Mouse (Mus musculus) CH12.LX (cell line): ENCODE measurements at regions not wholly inside any gene's neighbourhood (a gene's known extent, or its start where the extent isn't known, plus 50 kb on each side); places are given as distances from the start of the nearest gene placed in this dataset.

Experiments used
- CHD2 ChIP-seq: IDR thresholded peaks from 2 replicates; pipeline ENCODE4 v1.6.1; 2011; ENCODE audit warnings: low read length, improper control_type of control experiment
- CTCF ChIP-seq, 2 experiments: IDR thresholded peaks in 1 of 2; conservative IDR thresholded peaks in 1 of 2; 2 replicates each; pipeline ENCODE4 v1.5.1; 2011 to 2012; ENCODE audit warnings: low read depth in 2 of 2, low read length in 2 of 2, improper control_type of control experiment in 1 of 2, inconsistent platforms in 1 of 2, mild to moderate bottlenecking in 1 of 2, moderate library complexity in 1 of 2
- ELF1 ChIP-seq: IDR thresholded peaks from 2 replicates; pipeline ENCODE4 v1.6.1; 2014; ENCODE audit warnings: low read depth, mild to moderate bottlenecking, inconsistent platforms, low read length, improper control_type of control experiment
- ETS1 ChIP-seq: conservative IDR thresholded peaks from 2 replicates; pipeline ENCODE4 v1.6.1; 2012; ENCODE audit warnings: low read depth, mild to moderate bottlenecking, inconsistent platforms, low read length, improper control_type of control experiment, moderate library complexity
- JUND ChIP-seq: conservative IDR thresholded peaks from 2 replicates; pipeline ENCODE4 v1.6.1; 2011; ENCODE audit warnings: low read depth, low read length, improper control_type of control experiment
- MAX ChIP-seq: IDR thresholded peaks from 2 replicates; pipeline ENCODE4 v1.6.1; 2011; ENCODE audit warnings: low read length, improper control_type of control experiment
- MEF2A ChIP-seq: IDR thresholded peaks from 2 replicates; pipeline ENCODE4 v1.6.1; 2014; ENCODE audit warnings: low read depth, mild to moderate bottlenecking, inconsistent platforms, low read length, improper control_type of control experiment, borderline replicate concordance
- POLR2A ChIP-seq: IDR thresholded peaks from 2 replicates; pipeline ENCODE4 v1.6.1; 2011; ENCODE audit warnings: low read depth, mild to moderate bottlenecking, improper control_type of control experiment, low read length
- RCOR1 ChIP-seq: conservative IDR thresholded peaks from 2 replicates; pipeline ENCODE4 v1.6.1; 2012; ENCODE audit warnings: low read depth, mild to moderate bottlenecking, inconsistent platforms, low read length, improper control_type of control experiment
- ZC3H11A ChIP-seq: IDR thresholded peaks from 2 replicates; pipeline ENCODE4 v1.6.1; 2012; ENCODE audit warnings: low read depth, mild to moderate bottlenecking, inconsistent platforms, low read length, improper control_type of control experiment
- ZMIZ1 ChIP-seq: IDR thresholded peaks from 2 replicates; pipeline ENCODE4 v1.6.1; 2012; ENCODE audit warnings: low read depth, mild to moderate bottlenecking, inconsistent platforms, low read length, improper control_type of control experiment

- no peak for TF ChIP-seq CTCF (conservative IDR thresholded peaks at IDR 0.05 in 1 of 2, IDR thresholded peaks at IDR 0.05 in 1 of 2; ENCODE audit: low read depth in 2 of 2, low read length in 2 of 2)
- TF ChIP-seq ZMIZ1, result no peak
- no peak for TF ChIP-seq POLR2A
- no peak for TF ChIP-seq CHD2
- no peak for TF ChIP-seq MAX
- TF ChIP-seq ELF1, result no peak
- no peak for TF ChIP-seq ETS1
- TF ChIP-seq MEF2A, result no peak
- no peak for TF ChIP-seq RCOR1
- no peak for TF ChIP-seq ZC3H11A
- no peak for TF ChIP-seq JUND
These were observed 173.5 kb upstream of the Prok2 start for GRCm38 (mm10) chr6:99899704-99900103.
